Mouse (Mus musculus) forebrain, embryonic 16.5 days (tissue): ENCODE measurements around the gene Pibf1. TPM values are rescaled to one million over a fixed set of nuclear protein-coding genes. Genes with fewer than 3 reads are reported as not detected.

Experiments used
- ATAC-seq: fragments of 200-750 bp; cut with Nextera tagmentation; 2 replicates; pipeline ENCODE4 v1.8.0; 2017; ENCODE audit warnings: mild to moderate bottlenecking, moderate library complexity
- H3K27ac ChIP-seq: fragments of 300-500 bp; sonication (generic); 2 replicates; pipeline ENCODE4 v1.5.1; 2014; ENCODE audit warnings: low read length, control low read depth
- H3K27me3 ChIP-seq: fragments of 300-500 bp; sonication (generic); replicated peaks from 2 replicates; pipeline ENCODE4 v1.6.1; 2014; ENCODE audit warnings: low read length; ENCODE audit not compliant: control insufficient read depth, insufficient read depth
- H3K36me3 ChIP-seq: fragments of 300-500 bp; sonication (generic); 2 replicates; pipeline ENCODE4 v1.6.1; 2014; ENCODE audit not compliant: control insufficient read depth, insufficient read depth
- H3K4me1 ChIP-seq: fragments of 300-500 bp; sonication (generic); replicated peaks from 2 replicates; pipeline ENCODE4 v1.6.1; 2014; ENCODE audit warnings: low read length; ENCODE audit not compliant: control insufficient read depth, insufficient read depth
- H3K4me2 ChIP-seq: fragments of 300-500 bp; sonication (generic); 2 replicates; pipeline ENCODE4 v1.6.1; 2014; ENCODE audit warnings: mild to moderate bottlenecking, low read length, control low read depth
- H3K4me3 ChIP-seq: fragments of 300-500 bp; sonication (generic); replicated peaks from 2 replicates; pipeline ENCODE4 v1.5.1; 2014; ENCODE audit warnings: mild to moderate bottlenecking, low read length, control low read depth
- H3K9ac ChIP-seq: fragments of 300-500 bp; sonication (generic); replicated peaks from 2 replicates; pipeline ENCODE4 v1.6.1; 2014; ENCODE audit warnings: low read depth, low read length, control low read depth
- H3K9me3 ChIP-seq: fragments of 300-500 bp; sonication (generic); 2 replicates; pipeline ENCODE4 v1.6.1; 2016; ENCODE audit warnings: low read length; ENCODE audit not compliant: control insufficient read depth
- WGBS: fragments of 180-500 bp; shearing (Covaris S2); extraction: QIAGEN DNeasy Blood & Tissue Kit; methylation state at CpG from one replicate; pipeline ENCODE4 v1.1.7; 2014; 5-methylcytosine and 5-hydroxymethylcytosine counted together
- polyA plus RNA-seq: library from polyadenylated mRNA; unstranded; fragments of >200 nt; fragmentation: Nextera tagmentation; extraction: Ambion mirVana; gene quantifications from 2 replicates; pipeline ENCODE4 v1.2.1, GENCODE M21; 2015

Gene Pibf1
- polyA plus RNA-seq, 1 experiment from 2014 or later, result 22.8 TPM

DNA sequence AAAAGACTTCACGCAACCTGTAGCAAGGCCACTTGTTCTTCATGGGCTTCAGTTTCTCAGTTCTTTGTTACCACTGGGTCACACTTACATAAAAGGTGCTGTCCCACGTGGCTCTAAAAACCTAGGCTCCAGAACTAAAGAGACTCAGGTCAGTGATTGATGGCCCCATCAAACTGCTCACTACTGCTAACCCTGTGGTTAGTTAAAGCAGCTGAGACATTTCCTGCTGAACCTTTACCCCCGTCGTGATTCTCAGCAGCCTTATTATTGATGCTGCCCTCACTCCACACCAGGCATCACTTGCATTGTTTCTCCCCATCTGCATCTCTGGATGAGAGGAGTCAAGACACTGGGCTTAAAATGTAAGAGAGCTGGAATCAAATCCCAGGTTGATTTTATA is 176.6 kb downstream of the Pibf1 start:
- Histone ChIP-seq H3K4me3 (no peak overlapping the region), H3K27me3 (no peaks in the 10 kb centered on the region), H3K4me2 (no peak overlapping the region), H3K4me1 (0 out of 2 replicates have a peak, but pooled peaks cover 3% of the 10 kb centered on the region), H3K9me3 (no peaks in the 10 kb centered on the region), H3K9ac (no peak overlapping the region), H3K36me3 (no peaks in the 10 kb centered on the region), H3K27ac (no peak overlapping the region)
- ATAC-seq, result no peak
- 62% methylated on average over 4 of the region's 4 CpGs for WGBS

DNA sequence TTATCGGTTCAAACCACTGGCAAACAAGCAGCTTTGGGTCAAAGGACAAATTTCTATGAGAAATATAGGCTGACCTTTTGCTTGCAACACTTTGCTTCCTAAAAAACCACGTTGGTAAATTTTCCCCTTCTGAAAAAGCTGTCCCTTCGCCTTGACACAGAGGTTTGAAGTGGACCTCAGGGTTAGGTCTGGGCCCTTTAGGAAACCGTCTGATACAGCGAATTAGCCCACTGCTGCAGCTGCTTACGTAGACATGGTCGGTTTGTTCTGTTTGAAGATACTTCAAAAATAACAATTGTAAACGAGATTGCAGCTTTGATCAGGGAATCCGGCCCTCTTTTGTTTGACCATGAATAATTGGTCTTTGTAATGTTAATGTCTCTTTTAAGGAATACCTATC is 179.1 kb downstream of the Pibf1 start:
- no peak overlapping the region for H3K4me2 ChIP-seq
- no peaks in the 10 kb centered on the region for H3K36me3 ChIP-seq
- H3K4me3 ChIP-seq, result no peak overlapping the region
- 12% methylated on average over 9 of the region's 9 CpGs for WGBS
- no peak for ATAC-seq
- no peak overlapping the region for H3K27ac ChIP-seq
- H3K4me1 ChIP-seq, result 0 out of 2 replicates have a peak, but pooled peaks cover 3% of the 10 kb centered on the region
- H3K9ac ChIP-seq, result no peak overlapping the region
- no peaks in the 10 kb centered on the region for H3K27me3 ChIP-seq
- no peaks in the 10 kb centered on the region for H3K9me3 ChIP-seq

DNA sequence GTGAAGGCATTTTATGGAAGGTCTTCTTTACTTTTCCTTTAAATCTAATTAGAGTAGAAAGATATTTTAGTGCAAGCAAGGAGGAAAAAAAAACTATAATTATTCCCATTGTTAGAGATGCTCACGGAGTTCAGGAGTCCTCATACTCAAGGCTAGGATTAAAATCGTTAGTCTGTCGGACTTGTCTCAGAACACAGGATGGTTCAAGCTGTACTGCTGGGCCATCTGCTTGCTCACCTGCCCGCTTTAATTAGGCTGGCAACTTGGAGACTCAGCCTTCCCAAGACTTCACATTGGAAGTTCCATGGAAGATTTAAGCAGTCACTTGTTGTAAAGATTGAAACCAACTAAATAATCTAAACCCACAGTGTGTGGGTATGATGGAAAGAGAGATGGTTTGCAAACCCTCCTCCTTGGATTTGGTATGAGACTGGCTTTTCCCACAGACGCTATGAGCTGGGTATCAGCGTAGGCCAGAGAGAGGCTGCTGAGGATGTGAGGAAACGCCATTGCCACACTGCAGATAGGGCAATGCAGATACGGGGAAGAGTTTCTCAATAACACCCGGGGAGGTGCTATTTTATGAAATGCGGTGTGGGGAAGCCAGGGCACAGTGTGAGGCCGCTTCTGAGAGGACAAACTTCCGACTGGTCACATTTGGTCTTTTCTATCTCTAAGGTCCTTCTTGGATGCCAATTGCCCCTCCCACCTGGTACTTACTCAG is 179.7 kb downstream of the Pibf1 start:
- WGBS, result 46% methylated on average over 12 of the region's 12 CpGs
- H3K9ac ChIP-seq, result no peak overlapping the region
- no peaks in the 10 kb centered on the region for H3K36me3 ChIP-seq
- H3K27ac ChIP-seq, result no peak overlapping the region
- no peak overlapping the region for H3K4me3 ChIP-seq
- no peak overlapping the region for H3K4me2 ChIP-seq
- 0 out of 2 replicates have a peak, but pooled peaks cover 3% of the 10 kb centered on the region for H3K4me1 ChIP-seq
- no peak for ATAC-seq
- H3K27me3 ChIP-seq, result no peaks in the 10 kb centered on the region
- no peaks in the 10 kb centered on the region for H3K9me3 ChIP-seq

DNA sequence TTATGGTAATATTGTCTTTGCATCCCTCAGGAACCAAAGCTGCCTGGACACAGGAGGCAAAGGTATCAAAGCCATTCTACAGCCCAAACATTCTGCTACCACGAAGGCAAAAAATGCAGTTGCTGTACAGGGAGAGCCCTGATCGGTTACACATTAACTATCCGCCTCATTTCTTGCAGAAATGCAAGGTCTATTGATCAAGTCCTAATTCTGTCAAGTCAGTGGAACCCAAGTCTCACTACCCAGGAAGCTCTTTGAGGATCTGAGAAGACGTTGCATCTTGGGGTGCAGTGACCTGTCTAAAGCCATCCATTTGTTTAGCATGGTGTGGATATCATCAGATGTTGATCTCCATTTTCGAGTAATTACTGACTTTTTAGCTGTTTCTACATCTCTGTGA is 181.2 kb downstream of the Pibf1 start:
- H3K27ac ChIP-seq, result no peak overlapping the region
- H3K4me3 ChIP-seq, result no peak overlapping the region
- no peaks in the 10 kb centered on the region for H3K9me3 ChIP-seq
- 0 out of 2 replicates have a peak, but pooled peaks cover 3% of the 10 kb centered on the region for H3K4me1 ChIP-seq
- no peak overlapping the region for H3K4me2 ChIP-seq
- ATAC-seq, result no peak
- H3K27me3 ChIP-seq, result no peaks in the 10 kb centered on the region
- H3K36me3 ChIP-seq, result no peaks in the 10 kb centered on the region
- WGBS, result 86% methylated on average over 5 of the region's 5 CpGs
- no peak overlapping the region for H3K9ac ChIP-seq

DNA sequence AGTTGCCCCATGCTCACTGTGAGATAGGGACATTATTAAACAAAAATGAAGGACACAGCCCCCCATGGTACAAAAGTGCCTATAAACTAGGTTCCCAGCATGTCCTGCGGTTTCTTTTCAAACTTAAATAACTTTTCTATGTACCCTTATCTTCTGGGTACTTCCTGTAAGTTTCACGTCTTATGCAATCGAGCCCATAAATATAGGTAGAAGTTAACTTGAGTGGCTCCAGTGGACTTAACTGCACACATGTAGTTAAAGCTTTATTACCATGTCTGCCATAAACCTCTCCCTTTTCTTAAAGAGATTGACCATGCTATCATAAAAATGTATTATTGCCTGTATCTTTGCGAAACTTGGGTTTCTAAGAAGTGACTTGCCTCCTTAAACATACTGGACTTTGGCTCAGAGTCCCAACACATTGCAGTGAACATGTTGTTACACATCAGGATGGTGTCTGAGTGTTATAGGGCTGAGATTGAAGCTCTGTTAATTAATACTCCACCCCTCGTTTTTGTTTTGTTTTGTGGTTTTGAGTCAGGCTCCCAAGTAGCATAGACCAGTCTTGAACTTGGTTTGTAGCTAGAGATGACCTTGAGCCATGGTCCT is 181.7 kb downstream of the Pibf1 start:
- WGBS, result 92% methylated on average over 5 of the region's 5 CpGs
- Histone ChIP-seq H3K9ac (no peak overlapping the region), H3K4me2 (no peak overlapping the region), H3K4me1 (0 out of 2 replicates have a peak, but pooled peaks cover 3% of the 10 kb centered on the region), H3K4me3 (no peak overlapping the region), H3K36me3 (no peaks in the 10 kb centered on the region), H3K27ac (no peak overlapping the region), H3K27me3 (no peaks in the 10 kb centered on the region), H3K9me3 (no peaks in the 10 kb centered on the region)
- no peak for ATAC-seq

DNA sequence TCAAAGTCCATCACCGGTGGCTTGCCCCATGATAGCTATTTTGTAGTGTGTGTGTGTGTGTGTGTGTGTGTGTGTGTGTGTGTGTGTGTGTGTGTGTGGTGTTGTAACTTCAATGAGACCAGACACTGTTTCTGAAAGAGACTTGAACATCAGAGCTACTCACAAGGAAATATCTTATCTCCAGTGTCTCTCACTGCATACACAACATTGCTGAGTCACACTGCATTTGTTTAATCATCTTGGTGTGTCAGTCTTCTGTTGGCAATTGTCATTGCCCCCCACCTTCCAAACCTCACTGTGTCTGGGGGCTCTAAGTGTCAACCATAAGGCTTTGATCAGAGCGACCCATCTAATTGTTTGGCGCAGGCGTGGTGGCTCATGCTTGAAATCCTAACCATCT is 186.3 kb downstream of the Pibf1 start:
- WGBS, result 96% methylated on average over 3 of the region's 4 CpGs
- ATAC-seq, result no peak
- H3K4me1 ChIP-seq, result no peaks in the 10 kb centered on the region

DNA sequence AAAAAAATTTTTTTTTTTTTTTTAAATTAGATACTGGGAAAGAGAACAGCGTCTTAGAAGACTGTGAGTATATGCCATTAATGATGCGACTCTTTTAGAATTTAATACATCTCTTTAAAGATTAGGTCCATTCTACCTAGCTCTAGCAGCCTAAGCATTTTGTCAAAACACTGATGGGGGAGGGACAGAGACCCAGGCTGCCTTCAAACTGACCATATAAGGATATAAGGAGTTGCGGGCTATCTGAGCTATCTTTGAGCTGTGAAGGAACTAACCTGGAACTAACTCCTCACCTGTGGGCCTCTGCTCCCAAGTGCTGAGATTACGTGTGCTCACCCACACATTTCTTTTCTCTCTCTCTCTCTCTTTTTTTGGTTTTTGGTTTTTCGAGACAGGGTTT is 193.0 kb downstream of the Pibf1 start:
- H3K4me2 ChIP-seq, result no peak overlapping the region
- no peaks in the 10 kb centered on the region; the same call in 1 of the 2 replicates for H3K27me3 ChIP-seq
- 0 out of 2 replicates have a peak, but pooled peaks cover 2% of the 10 kb centered on the region for H3K4me1 ChIP-seq
- H3K27ac ChIP-seq, result no peak overlapping the region
- H3K9ac ChIP-seq, result no peak overlapping the region
- WGBS, result 91% methylated on average over 5 of the region's 5 CpGs
- no peaks in the 10 kb centered on the region for H3K36me3 ChIP-seq
- no peak for ATAC-seq
- no peak overlapping the region for H3K4me3 ChIP-seq
- H3K9me3 ChIP-seq, result no peaks in the 10 kb centered on the region

More for the DNA sequence above, 186.3 kb downstream of the Pibf1 start:
- Histone ChIP-seq H3K9me3 (no peaks in the 10 kb centered on the region), H3K4me3 (no peak overlapping the region), H3K4me2 (no peak overlapping the region), H3K36me3 (no peaks in the 10 kb centered on the region), H3K9ac (no peak overlapping the region), H3K27ac (no peak overlapping the region), H3K27me3 (no peaks in the 10 kb centered on the region)

DNA sequence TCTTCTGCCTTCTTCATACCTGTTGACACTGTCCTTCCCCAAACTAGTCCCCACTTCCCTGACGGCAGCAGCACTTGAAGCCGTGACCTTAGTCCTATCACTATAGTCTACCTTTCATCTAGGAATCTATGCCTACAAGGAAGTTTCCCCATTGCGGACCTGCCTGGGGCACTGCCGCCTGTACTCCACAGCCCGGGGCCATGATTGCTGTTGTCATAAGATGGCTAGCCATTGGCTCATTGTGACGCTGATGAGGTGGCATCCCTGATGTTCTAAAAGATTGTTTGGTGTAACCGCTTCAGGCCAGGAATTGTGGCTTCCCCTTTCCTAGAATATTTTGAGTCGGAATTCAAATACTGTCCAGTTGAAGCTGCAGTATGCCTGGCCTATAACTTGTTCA is 195.2 kb downstream of the Pibf1 start:
- ATAC-seq, result no peak
- H3K27me3 ChIP-seq, result peaks cover 5% of the 10 kb centered on the region; the same call in 1 of the 2 replicates
- no peaks in the 10 kb centered on the region for H3K9me3 ChIP-seq
- 88% methylated on average over 8 of the region's 8 CpGs for WGBS
- peaks cover 6% of the 10 kb centered on the region for H3K4me1 ChIP-seq
- H3K4me3 ChIP-seq, result no peak overlapping the region
- H3K4me2 ChIP-seq, result no peak overlapping the region
- H3K36me3 ChIP-seq, result no peaks in the 10 kb centered on the region
- no peak overlapping the region for H3K27ac ChIP-seq
- H3K9ac ChIP-seq, result no peak overlapping the region

DNA sequence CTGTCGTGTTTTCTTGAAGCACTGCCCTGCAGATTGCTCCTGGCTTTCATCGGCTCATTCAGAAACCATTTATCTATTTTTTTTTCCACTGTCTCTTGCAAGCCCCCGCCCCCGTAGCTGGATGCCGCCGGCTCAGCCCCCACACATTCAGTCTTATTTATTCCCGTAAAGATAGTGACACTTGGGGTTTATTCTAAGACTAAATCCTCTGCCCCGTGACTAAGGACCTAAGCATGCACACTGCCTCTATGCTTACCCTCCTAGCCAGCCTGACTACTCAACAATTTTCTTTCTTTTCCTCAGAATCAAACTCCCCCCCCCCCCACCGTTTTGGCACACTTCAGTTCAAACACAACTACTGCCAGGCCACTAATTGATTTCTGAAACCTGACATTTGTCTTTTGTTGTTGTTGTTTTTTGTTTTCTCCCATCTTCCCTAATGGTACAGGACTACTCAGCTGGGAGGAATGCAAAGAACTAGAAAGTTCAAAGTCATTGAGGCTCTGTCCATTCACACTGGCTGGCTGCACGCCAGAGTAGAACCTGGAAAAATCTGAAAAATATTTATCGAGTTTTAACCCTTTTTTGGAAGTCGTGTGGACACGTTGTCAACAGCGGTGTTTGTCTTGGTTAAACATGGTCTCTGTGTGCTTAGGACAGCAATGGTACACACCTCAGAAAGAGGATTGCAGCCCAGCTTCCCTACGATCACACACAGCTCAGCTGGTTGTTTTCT is 196.6 kb downstream of the Pibf1 start:
- no peak for ATAC-seq
- Histone ChIP-seq H3K4me3 (no peak overlapping the region), H3K9ac (no peak overlapping the region), H3K27ac (no peak overlapping the region), H3K9me3 (no peaks in the 10 kb centered on the region), H3K36me3 (no peaks in the 10 kb centered on the region), H3K27me3 (peaks cover 8% of the 10 kb centered on the region; the same call in 1 of the 2 replicates), H3K4me1 (peaks cover 11% of the 10 kb centered on the region), H3K4me2 (no peak overlapping the region)
- WGBS, result 43% methylated on average over 15 of the region's 15 CpGs
